Mouse (Mus musculus): ENCODE measurements around the gene Olfr556. TPM values are rescaled to one million over a fixed set of nuclear protein-coding genes. Genes with fewer than 3 reads are reported as not detected.

Gene Olfr556
- not detected for polyA plus RNA-seq (2014; fragmentation: Illumina TruSeq; extraction: RNeasy Lipid Tissue Mini Kit (QIAGEN cat#74804); ENCODE audit: low read depth, low replicate concordance)

GRCm38 (mm10) chr7:102664599-102664998, at the start of gene Olfr556:
TSS of gene Olfr556 (plus strand) at chr7:102664899.

GRCm38 (mm10) chr7:102618118-102618517, 46.6 kb upstream of the Olfr556 start, which contains the start of gene Olfr553:
TSS of gene Olfr553 (minus strand) at chr7:102618218.

GRCm38 (mm10) chr7:102638132-102638531, 26.6 kb upstream of the Olfr556 start, which contains the start of gene Olfr554:
TSS of gene Olfr554 (plus strand) at chr7:102638432.

GRCm38 (mm10) chr7:102658523-102658922, 6.2 kb upstream of the Olfr556 start, which contains the start of gene Olfr555:
TSS of gene Olfr555 (plus strand) at chr7:102658823.

GRCm38 (mm10) chr7:102686944-102687501, 22.3 kb downstream of the Olfr556 start, which contains the start of gene Trim68:
TSS of gene Trim68 (minus strand) at chr7:102687327.

GRCm38 (mm10) chr7:102695358-102696125, 30.8 kb downstream of the Olfr556 start, which contains the start of gene Olfr557:
TSS of gene Olfr557 (plus strand) at chr7:102695910.

GRCm38 (mm10) chr7:102701915-102702314, 37.2 kb downstream of the Olfr556 start, which contains the start of gene Olfr558:
TSS of gene Olfr558 (plus strand) at chr7:102702215.

GRCm38 (mm10) chr7:102718970-102719369, 54.3 kb downstream of the Olfr556 start, which contains the start of gene Olfr33:
TSS of gene Olfr33 (minus strand) at chr7:102719070.

Other genes starting within 250 kb of the Olfr556 start
- gene Rrm1, start 223.2 kb upstream of the Olfr556 start, polyA plus RNA-seq (2014; fragmentation: Illumina TruSeq; extraction: RNeasy Lipid Tissue Mini Kit (QIAGEN cat#74804); ENCODE audit: low read depth, low replicate concordance) = 12.9 TPM
- gene Olfr543, start 183.2 kb upstream of the Olfr556 start, polyA plus RNA-seq (2014; fragmentation: Illumina TruSeq; extraction: RNeasy Lipid Tissue Mini Kit (QIAGEN cat#74804); ENCODE audit: low read depth, low replicate concordance) = not detected
- not detected for gene Olfr544, start 176.6 kb upstream of the Olfr556 start, polyA plus RNA-seq (2014; fragmentation: Illumina TruSeq; extraction: RNeasy Lipid Tissue Mini Kit (QIAGEN cat#74804); ENCODE audit: low read depth, low replicate concordance)
- gene Olfr545, start 165.3 kb upstream of the Olfr556 start, polyA plus RNA-seq (2014; fragmentation: Illumina TruSeq; extraction: RNeasy Lipid Tissue Mini Kit (QIAGEN cat#74804); ENCODE audit: low read depth, low replicate concordance) = not detected
- not detected for gene Olfr547, start 130.2 kb upstream of the Olfr556 start, polyA plus RNA-seq (2014; fragmentation: Illumina TruSeq; extraction: RNeasy Lipid Tissue Mini Kit (QIAGEN cat#74804); ENCODE audit: low read depth, low replicate concordance)
- gene Olfr548-ps1, start 124.0 kb upstream of the Olfr556 start, polyA plus RNA-seq (2014; fragmentation: Illumina TruSeq; extraction: RNeasy Lipid Tissue Mini Kit (QIAGEN cat#74804); ENCODE audit: low read depth, low replicate concordance) = not detected
- not detected for gene Olfr549, start 115.0 kb upstream of the Olfr556 start, polyA plus RNA-seq (2014; fragmentation: Illumina TruSeq; extraction: RNeasy Lipid Tissue Mini Kit (QIAGEN cat#74804); ENCODE audit: low read depth, low replicate concordance)
- 6.7 TPM for gene Trim21, start 99.4 kb upstream of the Olfr556 start, polyA plus RNA-seq (2014; fragmentation: Illumina TruSeq; extraction: RNeasy Lipid Tissue Mini Kit (QIAGEN cat#74804); ENCODE audit: low read depth, low replicate concordance)
- not detected for gene Olfr550, start 93.5 kb upstream of the Olfr556 start, polyA plus RNA-seq (2014; fragmentation: Illumina TruSeq; extraction: RNeasy Lipid Tissue Mini Kit (QIAGEN cat#74804); ENCODE audit: low read depth, low replicate concordance)
- gene Olfr551, start 73.0 kb upstream of the Olfr556 start, polyA plus RNA-seq (2014; fragmentation: Illumina TruSeq; extraction: RNeasy Lipid Tissue Mini Kit (QIAGEN cat#74804); ENCODE audit: low read depth, low replicate concordance) = not detected
- not detected for gene Olfr552, start 67.1 kb upstream of the Olfr556 start, polyA plus RNA-seq (2014; fragmentation: Illumina TruSeq; extraction: RNeasy Lipid Tissue Mini Kit (QIAGEN cat#74804); ENCODE audit: low read depth, low replicate concordance)
- not detected for gene Olfr553, start 46.7 kb upstream of the Olfr556 start, polyA plus RNA-seq (2014; fragmentation: Illumina TruSeq; extraction: RNeasy Lipid Tissue Mini Kit (QIAGEN cat#74804); ENCODE audit: low read depth, low replicate concordance)
- not detected for gene Olfr554, start 26.5 kb upstream of the Olfr556 start, polyA plus RNA-seq (2014; fragmentation: Illumina TruSeq; extraction: RNeasy Lipid Tissue Mini Kit (QIAGEN cat#74804); ENCODE audit: low read depth, low replicate concordance)
- gene Olfr555, start 6.1 kb upstream of the Olfr556 start, polyA plus RNA-seq (2014; fragmentation: Illumina TruSeq; extraction: RNeasy Lipid Tissue Mini Kit (QIAGEN cat#74804); ENCODE audit: low read depth, low replicate concordance) = not detected
- 23.3 TPM for gene Trim68, start 22.4 kb downstream of the Olfr556 start, polyA plus RNA-seq (2014; fragmentation: Illumina TruSeq; extraction: RNeasy Lipid Tissue Mini Kit (QIAGEN cat#74804); ENCODE audit: low read depth, low replicate concordance)
- not detected for gene Olfr557, start 31.0 kb downstream of the Olfr556 start, polyA plus RNA-seq (2014; fragmentation: Illumina TruSeq; extraction: RNeasy Lipid Tissue Mini Kit (QIAGEN cat#74804); ENCODE audit: low read depth, low replicate concordance)
- 6.0 TPM for gene Olfr558, start 37.3 kb downstream of the Olfr556 start, polyA plus RNA-seq (2014; fragmentation: Illumina TruSeq; extraction: RNeasy Lipid Tissue Mini Kit (QIAGEN cat#74804); ENCODE audit: low read depth, low replicate concordance)
- not detected for gene Olfr33, start 54.2 kb downstream of the Olfr556 start, polyA plus RNA-seq (2014; fragmentation: Illumina TruSeq; extraction: RNeasy Lipid Tissue Mini Kit (QIAGEN cat#74804); ENCODE audit: low read depth, low replicate concordance)
- gene Olfr559, start 62.6 kb downstream of the Olfr556 start, polyA plus RNA-seq (2014; fragmentation: Illumina TruSeq; extraction: RNeasy Lipid Tissue Mini Kit (QIAGEN cat#74804); ENCODE audit: low read depth, low replicate concordance) = not detected
- 0.39 TPM for gene Olfr560, start 94.5 kb downstream of the Olfr556 start, polyA plus RNA-seq (2014; fragmentation: Illumina TruSeq; extraction: RNeasy Lipid Tissue Mini Kit (QIAGEN cat#74804); ENCODE audit: low read depth, low replicate concordance)
- gene Olfr78, start 94.6 kb downstream of the Olfr556 start, polyA plus RNA-seq (2014; fragmentation: Illumina TruSeq; extraction: RNeasy Lipid Tissue Mini Kit (QIAGEN cat#74804); ENCODE audit: low read depth, low replicate concordance) = 3.1 TPM
- gene Olfr561, start 106.3 kb downstream of the Olfr556 start, polyA plus RNA-seq (2014; fragmentation: Illumina TruSeq; extraction: RNeasy Lipid Tissue Mini Kit (QIAGEN cat#74804); ENCODE audit: low read depth, low replicate concordance) = not detected
- not detected for gene Olfr564, start 138.6 kb downstream of the Olfr556 start, polyA plus RNA-seq (2014; fragmentation: Illumina TruSeq; extraction: RNeasy Lipid Tissue Mini Kit (QIAGEN cat#74804); ENCODE audit: low read depth, low replicate concordance)
- not detected for gene Olfr566, start 193.9 kb downstream of the Olfr556 start, polyA plus RNA-seq (2014; fragmentation: Illumina TruSeq; extraction: RNeasy Lipid Tissue Mini Kit (QIAGEN cat#74804); ENCODE audit: low read depth, low replicate concordance)
- not detected for gene Olfr568, start 212.2 kb downstream of the Olfr556 start, polyA plus RNA-seq (2014; fragmentation: Illumina TruSeq; extraction: RNeasy Lipid Tissue Mini Kit (QIAGEN cat#74804); ENCODE audit: low read depth, low replicate concordance)
- gene Olfr569, start 226.0 kb downstream of the Olfr556 start, polyA plus RNA-seq (2014; fragmentation: Illumina TruSeq; extraction: RNeasy Lipid Tissue Mini Kit (QIAGEN cat#74804); ENCODE audit: low read depth, low replicate concordance) = not detected
- gene Olfr570, start 229.7 kb downstream of the Olfr556 start, polyA plus RNA-seq (2014; fragmentation: Illumina TruSeq; extraction: RNeasy Lipid Tissue Mini Kit (QIAGEN cat#74804); ENCODE audit: low read depth, low replicate concordance) = not detected